Mouse (Mus musculus) heart, adult 2 months (tissue): ENCODE data around the gene Bpifb3. TPM values are rescaled to one million over a fixed set of nuclear protein-coding genes. Genes with fewer than 3 reads are reported as not detected.

ENCODE experiments used
- DNase-seq, 2 experiments: peaks; one replicate each; pipeline ENCODE4 v3.0.0; 2021
- H3K27ac ChIP-seq: fragments of 200-600 bp; 2 replicates; pipeline ENCODE4 v1.8.1; 2022
- H3K27me3 ChIP-seq: fragments of 200-500 bp; 2 replicates; pipeline ENCODE4 v1.6.1; 2012; ENCODE audit warnings: mild to moderate bottlenecking, low read length, inconsistent platforms, mixed read lengths; ENCODE audit not compliant: control insufficient read depth, insufficient read depth
- H3K36me3 ChIP-seq: fragments of 200-500 bp; 2 replicates; pipeline ENCODE4 v1.6.1; 2012; ENCODE audit warnings: low read length, inconsistent platforms; ENCODE audit not compliant: control insufficient read depth, insufficient read depth
- H3K4me1 ChIP-seq: fragments of 200-500 bp; 2 replicates; pipeline ENCODE4 v1.6.1; 2011; ENCODE audit warnings: low read length; ENCODE audit not compliant: control insufficient read depth, insufficient read depth
- H3K4me3 ChIP-seq: fragments of 200-600 bp; 2 replicates; pipeline ENCODE4 v1.8.1; 2022
- H3K79me2 ChIP-seq: fragments of 200-500 bp; replicated peaks from 2 replicates; pipeline ENCODE4 v1.6.1; 2012; ENCODE audit warnings: mild to moderate bottlenecking, inconsistent platforms, low read length, moderate library complexity, mixed read lengths; ENCODE audit not compliant: control insufficient read depth, insufficient read depth
- H3K9ac ChIP-seq: fragments of 200-500 bp; 2 replicates; pipeline ENCODE4 v1.6.1; 2012; ENCODE audit warnings: low read depth, mild to moderate bottlenecking, control low read depth, inconsistent platforms, low read length, mixed read lengths
- CTCF ChIP-seq: fragments of 200-600 bp; IDR thresholded peaks from 2 replicates; pipeline ENCODE4 v1.8.1; 2022; ENCODE audit warnings: antibody characterized with exemption, mild to moderate bottlenecking, moderate library complexity
- EP300 ChIP-seq: fragments of 200-500 bp; IDR thresholded peaks from 2 replicates; pipeline ENCODE4 v1.6.1; 2011; ENCODE audit warnings: low read depth, low read length, control low read depth; ENCODE audit not compliant: insufficient read depth
- POLR2A ChIP-seq: fragments of 200-500 bp; IDR thresholded peaks from 2 replicates; pipeline ENCODE4 v1.6.1; 2011; ENCODE audit warnings: mild to moderate bottlenecking, low read depth, low read length, control low read depth; ENCODE audit not compliant: insufficient read depth
- WGBS: fragments of 180-500 bp; shearing (Covaris S2); methylation state at CpG from one replicate; pipeline ENCODE4 v1.1.7; 2018; 5-methylcytosine and 5-hydroxymethylcytosine counted together
- intact Hi-C: fragments of 180-260 bp; cut with DNase I; formaldehyde crosslinking; loops from one replicate; pipeline ENCODE4 v1.15.1; 2025
- polyA plus RNA-seq: library from polyadenylated mRNA; depleted of rRNA; stranded (reverse); fragments of >200 nt; gene quantifications from 2 replicates; pipeline ENCODE4 v1.2.3, GENCODE M21; 2012
- total RNA-seq, 2 experiments: library from RNA; stranded (reverse); gene quantifications; 2 replicates each; pipeline ENCODE4 v1.2.3; 2021

Bpifb3 gene
- total and polyA plus RNA-seq, 3 experiments: not detected

DNA sequence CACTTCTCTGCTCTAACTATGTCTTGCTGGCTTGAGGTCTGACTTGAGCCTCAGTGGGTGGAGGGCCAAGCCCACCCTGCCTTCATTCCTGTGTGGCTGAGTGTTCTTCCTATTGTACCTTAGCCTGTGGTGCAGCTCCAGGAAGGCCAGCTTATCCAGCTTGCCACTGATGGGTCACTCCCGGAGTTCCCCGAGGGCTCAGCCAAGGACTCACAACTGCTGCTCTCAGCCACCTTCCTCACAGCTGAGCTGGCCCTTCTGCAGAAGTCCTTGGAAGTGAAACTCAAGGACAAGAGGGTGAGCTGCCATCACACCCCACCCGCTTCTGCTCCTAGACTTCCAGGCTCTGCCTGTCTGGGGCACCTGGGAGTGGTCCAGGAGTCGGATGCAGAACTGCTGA, 11.4 kb upstream of the Bpifb3 start:
- no peaks in the 10 kb centered on the region for H3K27me3 ChIP-seq
- intact Hi-C loops: no loop called here
- H3K79me2 ChIP-seq: no peaks in the 10 kb centered on the region
- DNase-seq: no peak
- WGBS: 83% methylated on average over 4 of the region's 4 CpGs
- H3K36me3 ChIP-seq: no peaks in the 10 kb centered on the region
- no peak overlapping the region for H3K27ac ChIP-seq
- no peak overlapping the region for H3K4me3 ChIP-seq
- H3K9ac ChIP-seq: no peak overlapping the region
- H3K4me1 ChIP-seq: no peaks in the 10 kb centered on the region
- no peak for TF ChIP-seq POLR2A
- TF ChIP-seq CTCF: no peak
- TF ChIP-seq EP300: no peak

DNA sequence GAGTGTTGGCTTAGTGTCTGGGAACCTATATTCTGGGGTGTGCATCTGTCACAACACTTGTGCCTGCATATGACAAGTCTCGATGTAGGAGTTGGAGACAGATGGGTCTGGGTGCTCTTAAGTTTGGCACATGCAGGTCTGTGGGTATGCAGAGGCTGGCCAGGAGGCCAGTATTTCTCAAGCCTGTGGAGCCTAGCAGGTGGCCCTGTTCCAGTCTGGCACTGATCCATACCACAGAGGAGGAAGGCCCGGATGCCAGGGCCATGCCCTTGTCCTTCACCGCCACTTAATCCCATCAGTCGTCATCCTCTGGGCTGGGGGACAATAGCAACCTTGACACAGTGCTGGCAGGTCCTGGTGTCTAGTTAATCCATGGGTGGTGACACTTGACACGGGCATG, 3.9 kb upstream of the Bpifb3 start:
- H3K79me2 ChIP-seq: no peaks in the 10 kb centered on the region
- peak; percentile 48 to 66 for DNase-seq
- no peaks in the 10 kb centered on the region for H3K36me3 ChIP-seq
- H3K9ac ChIP-seq: no peak overlapping the region
- intact Hi-C loops: no loop called here
- no peak overlapping the region for H3K27ac ChIP-seq
- WGBS: 38% methylated on average over 5 of the region's 5 CpGs
- no peak overlapping the region for H3K4me3 ChIP-seq
- peaks cover 1% of the 10 kb centered on the region; the same call in 1 of the 2 replicates for H3K4me1 ChIP-seq
- H3K27me3 ChIP-seq: no peaks in the 10 kb centered on the region
- no peak for TF ChIP-seq POLR2A
- TF ChIP-seq CTCF: no peak
- TF ChIP-seq EP300: no peak

DNA sequence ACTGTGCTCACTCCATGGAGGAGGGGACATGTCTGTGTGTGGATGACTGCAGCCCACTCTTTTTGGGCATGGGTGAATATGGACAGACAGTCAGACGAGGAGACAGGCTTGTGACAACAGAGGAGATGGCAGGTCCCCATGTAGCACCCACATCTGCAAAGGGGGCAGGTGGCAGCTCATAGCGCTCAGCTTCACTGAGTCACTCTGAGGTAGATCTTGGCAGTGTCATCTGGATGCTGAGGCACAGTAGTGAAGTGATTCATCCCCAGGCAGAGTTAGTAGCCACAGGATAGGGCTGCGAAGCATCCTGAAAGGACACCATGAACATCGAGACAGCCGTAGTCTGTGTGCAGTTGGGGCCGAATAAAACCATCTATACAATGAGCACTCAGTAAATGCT, 3.2 kb downstream of the Bpifb3 start:
- Histone ChIP-seq H3K4me3 (no peak overlapping the region), H3K27ac (no peak overlapping the region), H3K36me3 (no peaks in the 10 kb centered on the region), H3K27me3 (no peaks in the 10 kb centered on the region), H3K4me1 (no peaks in the 10 kb centered on the region), H3K79me2 (no peaks in the 10 kb centered on the region), H3K9ac (no peak overlapping the region)
- intact Hi-C loops: no loop called here
- whole genome bisulfite sequencing: 80% methylated on average over 6 of the region's 6 CpGs
- TF ChIP-seq CTCF (no peak), POLR2A (no peak), EP300 (no peak)
- no peak for DNase-seq

DNA sequence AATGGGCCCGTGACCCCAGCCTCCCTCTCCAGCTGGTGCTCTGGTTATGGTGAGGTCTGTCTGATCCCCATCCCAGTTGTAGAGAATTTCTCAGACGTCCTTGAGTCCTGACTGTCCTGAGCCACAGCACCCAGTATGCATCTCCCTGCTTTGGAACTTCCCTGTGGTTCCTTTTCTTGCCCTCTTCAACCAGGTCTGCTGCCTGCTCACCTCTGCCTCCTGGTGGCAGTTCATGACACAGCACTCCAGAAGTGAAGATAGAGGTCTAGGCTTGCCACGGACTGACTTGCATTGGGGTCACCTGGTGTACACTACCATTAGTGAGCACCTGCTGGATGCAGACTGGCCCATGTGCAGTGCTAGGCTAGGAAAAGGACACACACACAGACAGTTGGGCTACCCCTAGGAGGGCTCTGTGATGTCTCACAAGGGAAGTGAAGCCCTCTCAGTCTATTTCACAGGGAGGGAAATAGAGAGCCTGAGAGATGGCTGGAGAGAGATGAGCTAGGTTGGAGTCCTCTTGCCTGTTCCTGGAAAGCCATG, 11.9 kb downstream of the Bpifb3 start:
- no peak overlapping the region for H3K4me3 ChIP-seq
- H3K36me3 ChIP-seq: no peaks in the 10 kb centered on the region
- intact Hi-C loops: loop anchor here (1.0 to 5.0 kb wide), 2 partner anchors 123 to 263 kb away; no protein-coding TSS in a partner anchor
- H3K4me1 ChIP-seq: no peaks in the 10 kb centered on the region
- no peak for TF ChIP-seq EP300
- TF ChIP-seq CTCF: peak; percentile 83
- 38% methylated on average over 3 of the region's 3 CpGs for WGBS
- H3K27ac ChIP-seq: no peak overlapping the region
- DNase-seq: peak; percentile 28 to 49
- H3K27me3 ChIP-seq: no peaks in the 10 kb centered on the region
- H3K79me2 ChIP-seq: no peaks in the 10 kb centered on the region
- H3K9ac ChIP-seq: no peak overlapping the region

DNA sequence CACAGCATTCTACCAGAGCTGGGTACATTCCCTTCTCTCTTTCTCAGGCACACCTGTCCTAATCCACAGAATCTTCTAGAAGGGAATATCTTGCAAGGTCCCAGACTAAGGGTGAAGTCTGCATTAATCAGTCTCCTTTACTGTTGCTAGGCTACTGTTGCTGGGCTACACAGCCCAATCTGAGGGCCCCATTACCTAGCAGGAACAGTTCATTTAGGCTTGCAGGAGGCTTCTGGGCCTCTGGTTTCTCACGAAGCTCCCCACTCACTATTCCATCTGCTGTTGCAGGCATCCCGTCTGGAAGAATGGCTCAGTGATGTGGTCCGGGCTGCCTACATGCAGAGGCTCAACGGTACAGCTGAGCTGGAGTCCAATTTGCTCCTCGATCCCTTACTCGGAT, 13.1 kb downstream of the Bpifb3 start:
- no peaks in the 10 kb centered on the region for H3K36me3 ChIP-seq
- no peaks in the 10 kb centered on the region for H3K79me2 ChIP-seq
- TF ChIP-seq POLR2A (no peak), CTCF (no peak), EP300 (no peak)
- no peaks in the 10 kb centered on the region for H3K4me1 ChIP-seq
- 79% methylated on average over 6 of the region's 6 CpGs for WGBS
- no peak overlapping the region for H3K4me3 ChIP-seq
- intact Hi-C loops: loop anchor here (5.0 kb wide), 1 partner anchor 264 kb away; no protein-coding TSS in a partner anchor
- no peaks in the 10 kb centered on the region for H3K27me3 ChIP-seq
- no peak for DNase-seq
- H3K27ac ChIP-seq: no peak overlapping the region
- no peak overlapping the region for H3K9ac ChIP-seq

DNA sequence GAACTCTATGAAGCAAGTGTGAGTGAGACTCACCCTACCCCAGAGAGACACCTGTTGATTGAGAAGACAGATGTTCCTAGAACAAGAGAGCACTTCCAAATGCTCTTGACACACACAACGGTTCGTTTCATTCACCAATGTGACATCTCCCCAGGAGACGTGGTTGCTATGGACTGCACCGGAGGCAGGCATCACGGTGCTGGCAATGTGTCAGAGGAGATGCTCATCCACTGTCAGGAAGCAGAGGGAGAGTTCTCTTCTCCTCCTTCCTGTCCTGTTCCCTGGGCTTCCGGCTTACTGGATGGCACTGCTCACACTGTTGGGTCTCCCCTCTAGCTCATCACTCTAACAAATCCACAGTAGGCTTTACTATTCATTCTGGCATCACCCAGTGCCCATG, 15.3 kb downstream of the Bpifb3 start:
- H3K4me3 ChIP-seq: no peak overlapping the region
- no peaks in the 10 kb centered on the region for H3K79me2 ChIP-seq
- no peak for TF ChIP-seq POLR2A
- no peak for TF ChIP-seq CTCF
- no peak for TF ChIP-seq EP300
- H3K4me1 ChIP-seq: no peaks in the 10 kb centered on the region
- no peaks in the 10 kb centered on the region for H3K27me3 ChIP-seq
- DNase-seq: no peak
- no peak overlapping the region for H3K9ac ChIP-seq
- intact Hi-C loops: loop anchor here (5.0 kb wide), 1 partner anchor 266 kb away; no protein-coding TSS in a partner anchor
- H3K27ac ChIP-seq: no peak overlapping the region
- 67% methylated on average over 6 of the region's 6 CpGs for WGBS
- H3K36me3 ChIP-seq: no peaks in the 10 kb centered on the region
